Mouse (Mus musculus): ENCODE measurements around the gene Rela. TPM values are rescaled to one million over a fixed set of nuclear protein-coding genes. Genes with fewer than 3 reads are reported as not detected.
A peak's percentile ranks its signal among the peaks of the same experiment; 100 is the strongest.

Gene Rela
- total RNA-seq, 2 experiments from 2014 or later = 25.4 to 30.2 TPM

- DNase-seq = no peak
Measured at GRCm38 (mm10) chr19:5636036-5636570, 1.2 kb upstream of the Rela start.

GRCm38 (mm10) chr19:5636571-5637041 lies 677 bp upstream of the Rela start:
- peak; percentile 74 to 76 for DNase-seq

- no peak for DNase-seq
Measured at GRCm38 (mm10) chr19:5638416-5639005, 1.2 kb downstream of the Rela start.

DNA sequence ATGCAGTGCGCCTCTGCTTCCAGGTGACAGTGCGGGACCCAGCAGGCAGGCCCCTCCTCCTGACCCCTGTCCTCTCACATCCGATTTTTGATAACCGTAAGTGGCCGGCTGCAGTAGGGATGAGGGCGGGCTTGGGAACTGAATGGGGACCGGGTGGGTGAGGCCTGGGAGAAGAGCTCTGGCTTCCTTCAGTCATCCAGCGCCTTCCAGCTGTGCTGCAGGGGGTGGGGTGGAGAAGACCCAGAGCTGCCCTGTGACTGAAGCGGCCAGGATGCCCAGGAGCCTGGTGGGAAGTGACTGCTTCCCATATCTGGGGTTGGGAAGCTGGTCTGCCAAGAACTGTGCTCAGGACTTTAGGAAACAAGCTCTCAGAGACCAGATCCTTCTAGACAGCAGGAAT lies 3.1 kb downstream of the Rela start:
- DNase-seq = peak in 1 of 2 experiments; percentile 15

GRCm38 (mm10) chr19:5641021-5641420 lies 3.7 kb downstream of the Rela start:
- no peak for DNase-seq

DNA sequence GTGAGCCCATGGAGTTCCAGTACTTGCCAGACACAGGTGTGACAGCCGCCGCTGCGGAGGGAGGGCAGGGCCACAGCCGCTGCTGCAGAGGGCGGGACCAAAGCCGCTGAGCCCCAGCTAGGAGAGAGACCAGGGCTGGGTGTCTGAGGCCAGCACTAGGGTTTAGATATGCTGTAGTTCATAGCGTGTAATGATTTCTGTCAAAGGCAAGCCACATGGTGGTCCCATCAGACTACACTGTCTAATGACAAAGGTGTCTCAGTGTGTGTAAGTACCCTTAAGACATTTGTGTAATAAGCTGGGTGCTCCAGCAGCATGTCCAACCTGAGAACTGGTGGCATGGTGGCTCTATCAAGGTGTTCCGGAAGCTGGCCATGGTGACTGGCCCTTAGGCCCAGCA lies 4.4 kb downstream of the Rela start:
- DNase-seq = no peak

DNA sequence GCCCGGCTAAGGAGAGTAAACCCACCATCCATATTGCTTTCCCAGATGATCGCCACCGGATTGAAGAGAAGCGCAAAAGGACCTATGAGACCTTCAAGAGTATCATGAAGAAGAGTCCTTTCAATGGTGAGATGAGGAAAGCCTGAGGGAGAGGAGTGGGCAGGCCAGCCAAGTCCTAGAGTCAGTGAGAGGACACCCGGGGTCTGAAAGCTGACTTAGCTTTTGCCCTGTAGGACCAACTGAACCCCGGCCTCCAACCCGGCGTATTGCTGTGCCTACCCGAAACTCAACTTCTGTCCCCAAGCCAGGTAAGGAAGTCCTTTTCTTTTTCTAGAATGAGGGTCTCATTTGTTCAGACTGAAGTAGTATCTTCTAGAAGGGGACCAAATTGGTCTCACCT lies 8.0 kb downstream of the Rela start:
- no peak for DNase-seq

- DNase-seq = no peak
Measured at GRCm38 (mm10) chr19:5646731-5647330, 9.5 kb downstream of the Rela start.

GRCm38 (mm10) chr19:5647791-5648190 lies 10.5 kb downstream of the Rela start:
- DNase-seq = no peak

DNA sequence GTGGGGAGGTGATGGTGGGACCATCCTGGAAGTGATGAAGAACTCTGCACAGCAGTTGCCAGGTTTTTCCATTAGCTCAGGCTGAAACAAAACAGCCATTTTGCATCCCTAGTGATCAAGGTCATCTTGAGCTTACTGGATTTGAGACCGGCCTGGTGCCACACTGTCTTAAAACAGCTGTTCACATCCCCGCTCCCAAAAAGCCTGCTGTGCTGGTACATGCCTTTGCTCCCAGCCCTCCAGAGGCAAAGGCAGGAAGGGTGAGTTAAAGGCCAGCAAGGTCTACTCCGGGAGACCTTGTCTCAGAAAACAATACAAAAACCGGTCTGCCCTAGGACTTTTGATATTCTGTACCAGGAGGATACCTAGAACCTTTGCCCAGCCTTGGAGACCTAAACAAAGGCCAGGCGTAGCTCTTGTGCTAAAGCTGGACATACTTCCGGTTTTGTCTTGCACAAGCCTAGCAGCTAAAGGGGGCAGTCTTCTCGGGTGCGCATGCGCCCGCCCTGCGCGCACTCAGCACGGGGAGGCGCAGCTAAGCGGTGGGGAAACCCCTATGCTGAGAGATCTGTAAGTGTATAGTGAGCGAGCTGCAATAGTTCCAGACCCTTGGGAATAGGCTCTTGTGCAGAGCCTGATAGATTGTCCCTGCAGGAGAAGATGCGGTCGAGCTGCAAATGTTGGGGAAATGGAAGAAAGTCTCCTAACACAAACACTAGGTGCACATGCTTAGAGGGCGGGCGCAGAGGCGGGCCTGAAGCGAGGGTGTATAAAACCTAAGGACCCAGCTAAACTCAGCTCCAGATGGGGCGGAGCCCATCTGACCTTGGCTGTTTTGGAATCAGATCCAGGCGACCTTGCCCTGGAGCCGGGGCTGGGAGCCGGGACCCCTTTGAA lies 11.4 kb downstream of the Rela start:
- peak; percentile 87 to 92 for DNase-seq

DNA sequence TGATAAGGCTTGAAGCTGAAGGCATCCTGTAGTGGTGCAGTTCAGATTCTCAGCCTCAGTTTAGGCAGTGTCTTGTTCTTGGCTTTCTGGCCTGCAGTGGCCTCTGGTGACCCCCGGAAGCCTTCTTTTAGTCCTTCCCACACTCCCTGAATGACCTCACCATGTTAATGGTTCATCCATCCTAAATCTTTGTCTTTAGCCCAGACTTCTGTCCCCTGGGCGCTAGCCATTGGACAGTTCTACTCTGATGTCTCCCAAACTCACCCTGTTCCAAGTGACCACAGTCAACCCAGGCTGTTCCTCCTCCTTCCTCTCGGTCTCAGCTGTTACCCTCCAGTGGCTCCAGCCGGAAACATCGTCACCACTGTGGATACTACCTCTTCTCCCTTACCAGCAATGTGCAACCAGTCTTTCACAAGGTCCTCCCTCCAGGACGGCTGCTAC lies 12.0 kb downstream of the Rela start:
- DNase-seq = peak; percentile 70 to 81

DNA sequence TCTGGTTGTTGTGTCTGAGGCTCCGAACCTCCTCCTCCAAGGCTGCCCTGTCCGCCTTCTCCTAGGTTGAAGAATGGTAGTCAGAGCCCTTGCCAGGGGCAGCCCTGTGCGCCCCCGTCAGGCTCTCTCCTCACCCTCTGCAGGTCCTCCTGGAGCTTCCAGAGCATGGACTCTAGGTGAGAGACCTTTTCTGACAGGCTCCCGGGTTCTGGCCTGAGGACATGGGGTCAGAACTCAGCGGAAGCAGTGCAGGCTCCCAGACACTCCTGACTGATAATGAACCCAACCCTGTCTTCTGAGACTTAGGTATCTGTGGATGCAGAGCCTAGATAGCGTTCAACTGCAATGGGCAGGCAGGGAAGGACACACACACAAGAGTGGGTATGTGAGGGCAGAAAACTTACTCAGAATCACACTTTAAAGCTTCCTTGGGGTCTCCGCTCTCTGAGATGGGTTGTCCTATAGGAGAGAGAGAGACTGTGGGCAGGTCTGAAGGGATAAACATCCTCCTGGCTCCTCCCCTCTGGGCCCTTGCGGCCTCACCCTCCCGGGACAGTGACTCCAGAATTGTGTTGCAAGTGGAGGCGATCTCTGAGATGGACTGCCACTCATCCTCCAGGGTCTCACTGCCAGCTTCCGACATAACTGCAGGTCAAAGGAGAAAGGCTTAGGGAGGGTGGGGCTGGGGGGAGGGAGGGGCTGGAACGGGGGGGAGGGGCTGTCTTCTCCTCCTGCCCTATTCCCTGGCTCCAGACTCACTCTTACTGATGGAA lies 14.4 kb downstream of the Rela start:
- DNase-seq = no peak

- no peak for DNase-seq
Measured at GRCm38 (mm10) chr19:5652570-5652969, 15.3 kb downstream of the Rela start.

DNA sequence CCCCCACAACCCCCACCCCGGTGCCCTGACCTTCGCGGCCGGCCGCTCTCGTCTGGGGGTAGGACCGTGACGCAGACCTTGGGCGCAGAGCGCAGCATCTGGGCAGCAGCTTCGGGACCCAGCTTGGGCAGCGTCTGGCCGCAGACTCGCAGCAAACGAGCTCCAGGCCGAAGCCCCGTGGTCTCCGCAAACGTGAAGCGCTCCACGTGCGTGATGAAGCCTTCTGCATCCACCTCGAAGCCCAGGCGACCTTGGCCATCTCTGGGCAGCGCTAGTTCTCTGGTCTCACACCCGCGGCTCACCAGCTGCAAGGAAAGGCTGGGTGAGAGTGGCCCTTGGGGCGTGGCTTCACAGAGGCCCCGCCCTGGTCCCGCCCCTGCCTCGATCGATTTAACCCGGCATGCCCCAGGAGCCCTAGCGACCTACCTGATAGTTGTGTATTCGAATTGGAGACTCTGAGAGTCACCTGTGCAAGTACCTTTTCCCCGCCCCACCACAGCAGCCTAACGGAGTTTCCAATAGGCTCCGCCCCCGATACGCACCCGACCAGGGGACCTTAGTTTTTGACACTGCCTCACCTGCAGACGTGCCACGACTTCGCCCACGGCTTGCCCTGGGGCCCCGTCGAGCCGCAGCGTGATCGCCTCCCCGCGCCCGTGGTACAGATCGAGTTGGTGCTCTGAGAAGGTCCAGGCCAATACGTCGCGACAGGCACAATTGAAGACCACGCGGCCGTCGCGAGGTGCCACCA lies 16.9 kb downstream of the Rela start:
- DNase-seq = no peak

- DNase-seq = no peak
Measured at GRCm38 (mm10) chr19:5654720-5655298, 17.5 kb downstream of the Rela start.

DNA sequence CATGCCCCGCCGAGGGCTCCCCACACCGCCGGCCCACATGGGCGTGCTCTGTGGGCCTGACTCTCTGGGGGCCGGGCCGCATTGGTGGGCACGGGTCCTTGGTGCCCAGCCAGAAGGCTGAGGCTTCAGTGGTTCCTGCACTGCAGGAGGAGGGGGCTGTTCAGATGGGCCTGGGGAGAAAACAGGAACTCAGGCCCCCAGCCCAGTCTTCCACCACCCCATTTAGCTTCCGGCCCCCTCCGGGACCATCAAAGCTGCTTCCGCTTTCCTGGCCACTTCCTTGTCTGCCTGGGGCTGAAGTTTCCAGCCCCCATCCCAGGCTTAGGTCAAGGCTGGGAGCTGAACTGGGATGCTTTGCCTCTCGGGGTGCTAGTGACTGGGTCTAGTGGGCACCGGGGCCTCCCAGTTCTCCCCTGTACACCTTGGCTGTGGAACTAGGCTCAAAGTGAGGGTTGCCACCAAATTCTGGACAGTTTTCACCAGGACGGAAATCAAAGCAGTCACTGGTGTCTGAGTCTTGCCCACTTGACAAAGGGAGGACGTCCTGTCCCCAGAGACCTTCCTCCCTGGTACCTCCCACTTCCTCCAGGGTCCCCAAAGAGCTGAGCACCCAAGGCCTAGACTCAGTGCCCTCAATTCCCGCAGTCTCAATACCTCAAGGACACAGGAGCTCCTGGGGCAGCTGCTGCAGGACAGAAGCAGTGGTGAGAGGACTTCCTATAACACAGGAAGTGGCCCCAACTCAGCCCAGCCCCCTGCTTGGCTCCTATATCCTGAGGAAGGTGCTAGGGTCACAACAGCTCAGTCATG lies 23.9 kb downstream of the Rela start:
- DNase-seq = peak; percentile 62 to 83

DNA sequence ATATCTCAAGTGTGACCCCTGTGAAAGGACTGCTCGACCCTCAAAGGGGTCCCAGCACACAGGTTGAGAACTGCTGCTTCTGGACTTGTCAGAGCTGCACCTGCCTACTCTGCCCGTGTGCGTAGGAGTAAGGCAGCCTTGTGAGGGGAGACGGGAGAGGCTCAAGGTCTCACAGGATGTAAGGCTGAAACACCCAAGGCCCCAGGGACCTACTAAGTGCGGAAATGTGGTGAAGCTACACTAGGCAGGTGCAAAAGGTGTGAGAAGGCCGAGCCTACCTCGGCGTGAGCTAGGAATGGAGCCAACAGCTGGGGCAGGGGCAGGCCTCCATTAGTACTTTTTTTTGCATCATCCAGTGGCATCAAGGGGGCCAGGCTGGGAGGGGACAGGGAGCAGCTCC lies 25.0 kb downstream of the Rela start:
- DNase-seq = peak in 1 of 2 experiments; percentile 37

DNA sequence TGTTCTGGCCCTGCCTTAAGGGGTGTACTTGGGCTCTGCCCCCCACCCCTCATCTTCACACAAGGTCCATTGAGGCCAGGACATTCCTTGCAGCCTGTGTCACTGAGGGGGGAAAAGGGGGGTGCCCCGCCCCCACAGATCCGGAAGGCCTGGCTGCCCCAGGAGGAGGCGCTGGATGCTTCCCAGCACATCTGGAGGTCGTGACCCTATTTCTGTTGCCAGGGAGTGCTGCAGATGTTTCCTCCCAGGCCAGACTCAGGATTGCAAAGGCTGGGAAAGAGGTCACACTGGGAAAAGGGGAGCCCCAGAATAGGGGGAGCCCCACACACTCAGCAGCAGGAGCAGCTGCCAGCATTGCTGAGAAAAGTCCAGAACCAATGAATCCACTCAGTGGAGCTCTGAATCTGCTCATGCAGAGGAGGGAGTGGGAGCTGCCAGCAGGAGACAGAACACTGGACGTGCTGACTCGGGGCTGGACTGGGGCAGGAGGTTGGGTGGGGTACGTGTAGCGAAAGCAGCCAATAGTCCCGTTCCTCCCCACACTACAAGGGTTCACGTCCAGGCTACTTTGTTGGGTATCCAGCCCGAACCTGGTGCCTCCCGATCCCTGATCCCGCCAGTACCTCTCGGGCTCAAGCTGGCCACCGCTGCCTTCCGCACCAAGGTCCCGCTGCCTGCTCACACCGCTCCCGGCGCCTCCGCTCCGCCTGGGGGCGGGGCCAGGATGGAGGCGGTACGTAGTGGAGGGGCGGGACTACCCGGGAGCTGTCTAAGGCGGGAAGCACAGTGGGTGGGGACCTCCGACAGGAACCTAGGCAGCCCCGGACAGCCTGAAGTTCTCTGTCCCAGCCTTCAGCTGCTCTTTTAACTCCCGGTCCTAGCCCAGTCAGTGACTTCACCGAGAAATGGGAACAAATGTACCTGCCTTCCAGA lies 26.0 kb downstream of the Rela start, which contains the start of gene Sipa1:
TSS of gene Sipa1 (minus strand) at position 727 of the 933 bp plus-strand sequence.
- peak; percentile 95 to 98 for DNase-seq
